Mouse (Mus musculus): ENCODE measurements around the gene Esrra. TPM values are rescaled to one million over a fixed set of nuclear protein-coding genes. Genes with fewer than 3 reads are reported as not detected.

Gene Esrra
- polyA plus RNA-seq, 1 experiment from 2014 or later, result 11.4 TPM

DNA sequence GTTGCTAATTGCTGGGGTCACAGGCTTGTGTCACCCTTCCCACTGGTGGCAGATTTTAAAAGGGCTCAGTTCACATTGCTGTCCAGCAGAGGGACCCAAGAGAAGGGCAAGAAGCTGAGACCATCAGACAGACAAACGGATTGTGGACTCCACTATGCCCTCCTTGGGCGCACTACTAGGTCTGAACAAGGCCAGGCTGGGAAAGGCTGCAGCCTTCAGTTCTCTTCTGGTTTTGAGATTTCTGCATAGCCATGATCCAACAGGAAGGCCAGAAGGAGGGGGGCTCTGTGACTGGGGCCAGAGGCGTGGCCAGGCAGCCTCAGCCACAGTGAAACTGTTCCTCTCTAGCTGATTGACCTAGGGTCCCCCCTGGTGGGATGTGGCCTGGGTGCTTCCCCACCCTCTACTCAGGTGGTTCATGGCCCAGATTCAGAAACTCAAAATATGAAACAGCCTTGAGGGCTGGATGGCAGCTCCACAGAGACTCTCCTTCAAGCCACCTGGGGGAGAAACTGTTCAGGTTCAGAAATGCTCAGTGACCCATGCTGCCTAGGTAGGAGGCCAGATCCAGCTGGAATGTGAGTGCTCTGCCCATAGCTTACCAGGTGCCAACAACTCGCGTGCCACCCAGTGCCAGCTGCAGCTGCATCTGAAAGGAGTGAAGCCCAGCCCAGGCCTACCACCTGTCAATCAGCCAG is 49.9 kb downstream of the Esrra start:
- 71% methylated on average over 5 of the region's 5 CpGs for WGBS
- no peak for ATAC-seq (ENCODE audit: low FRiP score)

DNA sequence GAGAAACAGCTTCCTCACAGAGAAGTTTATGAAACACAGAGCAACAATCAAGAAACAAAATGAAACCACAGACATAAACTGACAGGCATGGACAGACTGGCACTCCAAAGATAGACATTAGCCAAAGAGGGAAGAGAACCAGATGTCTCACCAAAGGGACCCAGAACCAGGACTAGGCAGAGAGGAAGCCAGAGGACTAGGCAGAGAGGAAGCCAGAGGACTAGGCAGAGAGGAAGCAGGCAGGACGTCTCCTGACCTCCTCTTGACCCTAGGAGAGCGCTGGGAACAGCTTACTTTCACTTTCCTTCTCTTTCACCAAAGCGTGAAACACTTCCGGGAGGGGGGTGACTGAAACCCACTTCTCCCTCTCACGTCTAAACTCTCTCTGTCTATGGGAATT is 52.3 kb downstream of the Esrra start:
- H3K27me3 ChIP-seq, result no peaks in the 10 kb centered on the region
- no peak overlapping the region for H3K27ac ChIP-seq
- H3K4me2 ChIP-seq, result no peak overlapping the region
- no peaks in the 10 kb centered on the region for H3K36me3 ChIP-seq (replicated peaks)
- H3K4me1 ChIP-seq, result no peaks in the 10 kb centered on the region
- no peak overlapping the region for H3K4me3 ChIP-seq (replicated peaks)
- 11% methylated on average over 5 of the region's 5 CpGs for WGBS
- no peaks in the 10 kb centered on the region for H3K9me3 ChIP-seq
- no peak for ATAC-seq (ENCODE audit: low FRiP score)
- no peak overlapping the region for H3K9ac ChIP-seq

More for the DNA sequence above, 49.9 kb downstream of the Esrra start:
- Histone ChIP-seq H3K36me3 (replicated peaks) (no peaks in the 10 kb centered on the region), H3K4me2 (no peak overlapping the region), H3K9me3 (no peaks in the 10 kb centered on the region), H3K4me3 (replicated peaks) (no peak overlapping the region), H3K9ac (no peak overlapping the region), H3K27me3 (no peaks in the 10 kb centered on the region), H3K4me1 (no peaks in the 10 kb centered on the region), H3K27ac (no peak overlapping the region)

GRCm38 (mm10) chr19:6861451-6861850 is 60.2 kb downstream of the Esrra start:
- 93% methylated on average over 4 of the region's 4 CpGs for WGBS

More at GRCm38 (mm10) chr19:6861451-6861850, 60.2 kb downstream of the Esrra start:
- no peak overlapping the region for H3K4me3 ChIP-seq (replicated peaks)
- H3K9ac ChIP-seq, result no peak overlapping the region
- H3K4me1 ChIP-seq, result 0 out of 2 replicates have a peak, but pooled peaks cover 6% of the 10 kb centered on the region
- H3K27me3 ChIP-seq, result peaks cover 6% of the 10 kb centered on the region; the same call in 1 of the 2 replicates
- no peak for ATAC-seq (ENCODE audit: low FRiP score)
- no peak overlapping the region for H3K4me2 ChIP-seq
- H3K9me3 ChIP-seq, result no peaks in the 10 kb centered on the region
- H3K36me3 ChIP-seq (replicated peaks), result no peaks in the 10 kb centered on the region
- no peak overlapping the region for H3K27ac ChIP-seq

Small RNA genes within 50 kb of the gene (microRNA-seq; reads per million reads assigned to microRNA genes)
- gene Mir6990, result 1.9 reads per million

Other genes starting within 250 kb of the Esrra start
- 6.2 and 8.2 TPM in 2 replicates for gene Rps6ka4, start 81.2 kb downstream of the Esrra start, polyA plus RNA-seq (2016; fragmentation: Nextera tagmentation; extraction: Ambion mirVana)
- gene Ccdc88b, start 63.6 kb downstream of the Esrra start, polyA plus RNA-seq (2016; fragmentation: Nextera tagmentation; extraction: Ambion mirVana), result 0.43 and 1.1 TPM in 2 replicates
- gene Trmt112, start 12.1 kb downstream of the Esrra start, polyA plus RNA-seq (2016; fragmentation: Nextera tagmentation; extraction: Ambion mirVana), result 137 and 138 TPM in 2 replicates
- gene Prdx5, start 11.7 kb downstream of the Esrra start, polyA plus RNA-seq (2016; fragmentation: Nextera tagmentation; extraction: Ambion mirVana), result 148 and 160 TPM in 2 replicates
- 0.27 TPM in 1 of 2 replicates, not detected in the other for gene Catsperz, start 3.6 kb upstream of the Esrra start, polyA plus RNA-seq (2016; fragmentation: Nextera tagmentation; extraction: Ambion mirVana)
- gene Kcnk4, start 12.7 kb upstream of the Esrra start, polyA plus RNA-seq (2016; fragmentation: Nextera tagmentation; extraction: Ambion mirVana), result 0.21 TPM in 1 of 2 replicates, not detected in the other
- 62.4 and 65.3 TPM in 2 replicates for gene Bad, start 20.0 kb upstream of the Esrra start, polyA plus RNA-seq (2016; fragmentation: Nextera tagmentation; extraction: Ambion mirVana)
- 30.9 and 33.1 TPM in 2 replicates for gene Gpr137, start 20.7 kb upstream of the Esrra start, polyA plus RNA-seq (2016; fragmentation: Nextera tagmentation; extraction: Ambion mirVana)
- gene Ppp1r14b, start 53.2 kb upstream of the Esrra start, polyA plus RNA-seq (2016; fragmentation: Nextera tagmentation; extraction: Ambion mirVana), result 237 and 333 TPM in 2 replicates
- 22.4 and 24.3 TPM in 2 replicates for gene Plcb3, start 54.7 kb upstream of the Esrra start, polyA plus RNA-seq (2016; fragmentation: Nextera tagmentation; extraction: Ambion mirVana)
- gene Fkbp2, start 58.7 kb upstream of the Esrra start, polyA plus RNA-seq (2016; fragmentation: Nextera tagmentation; extraction: Ambion mirVana), result 76.9 and 79.8 TPM in 2 replicates
- 40.0 and 42.1 TPM in 2 replicates for gene Vegfb, start 65.8 kb upstream of the Esrra start, polyA plus RNA-seq (2016; fragmentation: Nextera tagmentation; extraction: Ambion mirVana)
- gene Dnajc4, start 70.8 kb upstream of the Esrra start, polyA plus RNA-seq (2016; fragmentation: Nextera tagmentation; extraction: Ambion mirVana), result 15.0 and 18.8 TPM in 2 replicates
- gene Nudt22, start 74.3 kb upstream of the Esrra start, polyA plus RNA-seq (2016; fragmentation: Nextera tagmentation; extraction: Ambion mirVana), result 13.6 and 16.2 TPM in 2 replicates
- 11.9 and 13.8 TPM in 2 replicates for gene Trpt1, start 74.3 kb upstream of the Esrra start, polyA plus RNA-seq (2016; fragmentation: Nextera tagmentation; extraction: Ambion mirVana)
- gene Fermt3, start 97.7 kb upstream of the Esrra start, polyA plus RNA-seq (2016; fragmentation: Nextera tagmentation; extraction: Ambion mirVana), result 4.7 and 5.1 TPM in 2 replicates
- 324 and 357 TPM in 2 replicates for gene Stip1, start 118.2 kb upstream of the Esrra start, polyA plus RNA-seq (2016; fragmentation: Nextera tagmentation; extraction: Ambion mirVana)
- 4.4 and 5.3 TPM in 2 replicates for gene Macrod1, start 135.0 kb upstream of the Esrra start, polyA plus RNA-seq (2016; fragmentation: Nextera tagmentation; extraction: Ambion mirVana)
- 7.3 and 8.0 TPM in 2 replicates for gene Flrt1, start 183.9 kb upstream of the Esrra start, polyA plus RNA-seq (2016; fragmentation: Nextera tagmentation; extraction: Ambion mirVana)

All from forebrain, embryonic 12.5 days (tissue).